Mouse (Mus musculus) forebrain, postnatal 0 days (tissue): ENCODE measurements at regions not wholly inside any gene's neighbourhood (a gene's known extent, or its start where the extent isn't known, plus 50 kb on each side); places are given as distances from the start of the nearest gene placed in this dataset.
A peak's percentile ranks its signal among the peaks of the same experiment; 100 is the strongest.

ENCODE experiments used
- ATAC-seq: fragments of 200-750 bp; cut with Nextera tagmentation; 2 replicates; pipeline ENCODE4 v1.8.0; 2017; ENCODE audit warnings: mild to moderate bottlenecking, moderate library complexity
- DNase-seq: peaks from one replicate; pipeline ENCODE4 v3.0.0-alpha.2; 2015
- H3K27ac ChIP-seq: fragments of 300-500 bp; sonication (generic); 2 replicates; pipeline ENCODE4 v1.5.1; 2014; ENCODE audit warnings: low read depth, mild to moderate bottlenecking, antibody characterized with exemption, low read length, moderate library complexity, mixed read lengths
- H3K27me3 ChIP-seq: fragments of 300-500 bp; sonication (generic); 2 replicates; pipeline ENCODE4 v1.6.1; 2014; ENCODE audit warnings: mild to moderate bottlenecking, low read length, mixed read lengths; ENCODE audit not compliant: insufficient read depth
- H3K36me3 ChIP-seq: fragments of 300-500 bp; sonication (generic); 2 replicates; pipeline ENCODE4 v1.6.1; 2014; ENCODE audit warnings: mild to moderate bottlenecking, moderate library complexity; ENCODE audit not compliant: insufficient read depth
- H3K4me1 ChIP-seq: fragments of 300-500 bp; sonication (generic); 2 replicates; pipeline ENCODE4 v1.6.1; 2014; ENCODE audit warnings: antibody characterized with exemption; ENCODE audit not compliant: insufficient read depth
- H3K4me2 ChIP-seq: fragments of 300-500 bp; sonication (generic); 2 replicates; pipeline ENCODE4 v1.6.1; 2014; ENCODE audit warnings: low read depth, mild to moderate bottlenecking, moderate library complexity
- H3K4me3 ChIP-seq: fragments of 300-500 bp; sonication (generic); 2 replicates; pipeline ENCODE4 v1.5.1; 2014; ENCODE audit warnings: low read depth, low read length, mixed read lengths
- H3K9ac ChIP-seq: fragments of 300-500 bp; sonication (generic); 2 replicates; pipeline ENCODE4 v1.6.1; 2014; ENCODE audit warnings: mild to moderate bottlenecking
- H3K9me3 ChIP-seq: fragments of 300-500 bp; sonication (generic); 2 replicates; pipeline ENCODE4 v1.6.1; 2016; ENCODE audit warnings: low read length
- CTCF ChIP-seq: sonication (generic); IDR thresholded peaks from 2 replicates; pipeline ENCODE4 v1.5.1; 2016; ENCODE audit warnings: antibody characterized with exemption, control low read depth, low read depth
- WGBS: fragments of 180-500 bp; shearing (Covaris S2); extraction: QIAGEN DNeasy Blood & Tissue Kit; methylation state at CpG from one replicate; pipeline ENCODE4 v1.1.7; 2014; 5-methylcytosine and 5-hydroxymethylcytosine counted together

GRCm38 (mm10) chr13:107893581-107894183 lies 150.6 kb upstream of the Smim15 start:
- no peaks in the 10 kb centered on the region; the same call in 1 of the 2 replicates for H3K27me3 ChIP-seq
- TF ChIP-seq CTCF: no peak
- WGBS: 96% methylated on average over 8 of the region's 8 CpGs
- ATAC-seq: no peak
- no peaks in the 10 kb centered on the region for H3K36me3 ChIP-seq
- H3K4me3 ChIP-seq: no peak overlapping the region
- no peak for DNase-seq
- peaks cover 7% of the 10 kb centered on the region; the same call in 1 of the 2 replicates for H3K4me1 ChIP-seq
- H3K9ac ChIP-seq: no peak overlapping the region
- H3K9me3 ChIP-seq: no peaks in the 10 kb centered on the region
- H3K27ac ChIP-seq: no peak overlapping the region
- no peak overlapping the region for H3K4me2 ChIP-seq

GRCm38 (mm10) chr13:107893081-107893480 lies 151.2 kb upstream of the Smim15 start:
- WGBS: 87% methylated on average over 4 of the region's 4 CpGs
- TF ChIP-seq CTCF: no peak
- no peak overlapping the region for H3K9ac ChIP-seq
- no peaks in the 10 kb centered on the region for H3K36me3 ChIP-seq
- no peak for DNase-seq
- no peak for ATAC-seq
- peaks cover 7% of the 10 kb centered on the region; the same call in 1 of the 2 replicates for H3K4me1 ChIP-seq
- H3K27ac ChIP-seq: no peak overlapping the region
- no peak overlapping the region for H3K4me3 ChIP-seq
- H3K27me3 ChIP-seq: no peaks in the 10 kb centered on the region; the same call in 1 of the 2 replicates
- H3K4me2 ChIP-seq: no peak overlapping the region
- no peaks in the 10 kb centered on the region for H3K9me3 ChIP-seq

- peak overlapping the region; percentile 90 for H3K9ac ChIP-seq
- WGBS: 9% methylated on average over 11 of the region's 11 CpGs
- DNase-seq (no peak), ATAC-seq (no peak)
- H3K27ac ChIP-seq: 0 out of 2 replicates have a peak overlapping the region, but pooled peaks have one; percentile 94
- no peaks in the 10 kb centered on the region for H3K9me3 ChIP-seq
- H3K4me3 ChIP-seq: peak overlapping the region; percentile 93
- peak overlapping the region; percentile 80 for H3K4me2 ChIP-seq
- no peaks in the 10 kb centered on the region for H3K36me3 ChIP-seq
- no peaks in the 10 kb centered on the region; the same call in 1 of the 2 replicates for H3K27me3 ChIP-seq
- no peak for TF ChIP-seq CTCF
- peaks cover 7% of the 10 kb centered on the region; the same call in 1 of the 2 replicates for H3K4me1 ChIP-seq
Observed at GRCm38 (mm10) chr13:107891946-107892345, 152.3 kb upstream of the Smim15 start.

GRCm38 (mm10) chr13:107890866-107891821 lies 153.1 kb upstream of the Smim15 start:
- peak; percentile 46; the same call in 1 of the 2 replicates for TF ChIP-seq CTCF
- under 1% methylated on average over 89 of the region's 95 CpGs for WGBS
- H3K4me1 ChIP-seq: peaks cover 7% of the 10 kb centered on the region; the same call in 1 of the 2 replicates
- H3K9me3 ChIP-seq: no peaks in the 10 kb centered on the region
- no peaks in the 10 kb centered on the region for H3K36me3 ChIP-seq
- ATAC-seq: peak; percentile 2
- H3K27me3 ChIP-seq: no peaks in the 10 kb centered on the region; the same call in 1 of the 2 replicates
- H3K9ac ChIP-seq: peak overlapping the region; percentile 90
- peak overlapping the region; percentile 80 for H3K4me2 ChIP-seq
- DNase-seq: peak; percentile 77
- peak overlapping the region; percentile 93 for H3K4me3 ChIP-seq
- peak overlapping the region; percentile 94 for H3K27ac ChIP-seq

GRCm38 (mm10) chr13:107889985-107890865 lies 154.0 kb upstream of the Smim15 start:
- WGBS: 1% methylated on average over 80 of the region's 90 CpGs
- ATAC-seq (peak; percentile 96), DNase-seq (peak; percentile 100)
- peak overlapping the region; percentile 90 for H3K9ac ChIP-seq
- peak overlapping the region; percentile 93 for H3K4me3 ChIP-seq
- H3K27ac ChIP-seq: peak overlapping the region; percentile 95
- peak overlapping the region; percentile 80 for H3K4me2 ChIP-seq
- peaks cover 7% of the 10 kb centered on the region; the same call in 1 of the 2 replicates for H3K4me1 ChIP-seq
- H3K27me3 ChIP-seq: no peaks in the 10 kb centered on the region; the same call in 1 of the 2 replicates
- no peaks in the 10 kb centered on the region for H3K9me3 ChIP-seq
- H3K36me3 ChIP-seq: no peaks in the 10 kb centered on the region
- TF ChIP-seq CTCF: peak; percentile 44

GRCm38 (mm10) chr13:107889588-107889984 lies 154.7 kb upstream of the Smim15 start:
- ATAC-seq (no peak; the same call in 1 of the 2 replicates), DNase-seq (peak; percentile 56)
- Histone ChIP-seq H3K4me1 (peaks cover 11% of the 10 kb centered on the region), H3K4me3 (peak overlapping the region; percentile 93), H3K27ac (peak overlapping the region; percentile 95), H3K9me3 (no peaks in the 10 kb centered on the region), H3K36me3 (no peaks in the 10 kb centered on the region), H3K4me2 (peak overlapping the region; percentile 51), H3K27me3 (no peaks in the 10 kb centered on the region; the same call in 1 of the 2 replicates), H3K9ac (peak overlapping the region; percentile 90)
- TF ChIP-seq CTCF: no peak
- 3% methylated on average over 43 of the region's 66 CpGs for WGBS
